Mouse (Mus musculus) cerebellum, adult 2 months (tissue): ENCODE measurements around the gene Syt14. TPM values are rescaled to one million over a fixed set of nuclear protein-coding genes. Genes with fewer than 3 reads are reported as not detected.

Source experiments
- DNase-seq, 2 experiments: peaks; one replicate each; pipeline ENCODE4 v3.0.0; 2021
- H3K27ac ChIP-seq: fragments of 200-500 bp; 2 replicates; pipeline ENCODE4 v1.5.1; 2012; ENCODE audit warnings: low read length, control low read depth, inconsistent platforms; ENCODE audit not compliant: insufficient read depth
- H3K27me3 ChIP-seq: fragments of 200-500 bp; 2 replicates; pipeline ENCODE4 v1.6.1; 2012; ENCODE audit warnings: inconsistent platforms, mild to moderate bottlenecking, low read length, moderate library complexity; ENCODE audit not compliant: control insufficient read depth, insufficient read depth
- H3K4me1 ChIP-seq: fragments of 200-500 bp; 2 replicates; pipeline ENCODE4 v1.6.1; 2011; ENCODE audit warnings: low read length; ENCODE audit not compliant: control insufficient read depth, insufficient read depth
- H3K4me3 ChIP-seq: fragments of 200-500 bp; replicated peaks from 2 replicates; pipeline ENCODE3; 2011; ENCODE audit warnings: mild to moderate bottlenecking, low read depth, low read length, control low read depth; ENCODE audit not compliant: insufficient read depth
- CTCF ChIP-seq: fragments of 200-500 bp; IDR thresholded peaks from 2 replicates; pipeline ENCODE4 v1.5.1; 2011; ENCODE audit warnings: low read depth, mild to moderate bottlenecking, control low read depth, low read length, moderate library complexity, borderline replicate concordance; ENCODE audit not compliant: insufficient read depth
- POLR2A ChIP-seq: fragments of 200-500 bp; IDR thresholded peaks from 2 replicates; pipeline ENCODE4 v1.6.1; 2011; ENCODE audit warnings: low read length, control low read depth, borderline replicate concordance; ENCODE audit not compliant: insufficient read depth
- WGBS: fragments of 180-500 bp; shearing (Covaris S2); methylation state at CpG from one replicate; pipeline ENCODE4 v1.1.7; 2018; 5-methylcytosine and 5-hydroxymethylcytosine counted together
- polyA plus RNA-seq: library from polyadenylated mRNA; depleted of rRNA; stranded (reverse); fragments of >200 nt; gene quantifications from 2 replicates; pipeline ENCODE4 v1.2.3, GENCODE M21; 2012

The Syt14 gene
- polyA plus RNA-seq, 1 experiment = 6.4 TPM

DNA sequence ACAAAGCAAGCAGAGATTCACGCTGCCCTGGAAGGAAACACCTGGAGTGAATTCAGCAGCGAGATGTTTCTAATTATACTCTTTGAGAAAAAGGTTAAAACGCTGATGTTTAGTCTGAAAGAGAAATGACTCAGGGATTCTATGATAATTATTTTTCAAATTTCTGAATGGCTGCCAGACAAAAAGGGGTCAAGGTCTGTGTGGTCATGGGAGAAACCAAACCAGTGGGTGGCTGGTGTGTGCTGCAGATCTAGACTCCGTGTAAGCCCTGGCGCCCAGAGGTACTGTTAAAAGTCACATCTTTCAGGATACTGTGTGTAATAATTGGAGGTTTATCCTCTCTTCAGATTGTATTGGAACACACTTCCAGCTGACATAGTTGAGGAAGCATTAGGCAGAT lies 18.8 kb upstream of the Syt14 start:
- TF ChIP-seq POLR2A (no peak), CTCF (no peak)
- no peak for DNase-seq
- Histone ChIP-seq H3K27me3 (no peaks in the 10 kb centered on the region), H3K27ac (no peak overlapping the region), H3K4me3 (no peak overlapping the region), H3K4me1 (no peaks in the 10 kb centered on the region)
- 79% methylated on average over 5 of the region's 5 CpGs for WGBS

DNA sequence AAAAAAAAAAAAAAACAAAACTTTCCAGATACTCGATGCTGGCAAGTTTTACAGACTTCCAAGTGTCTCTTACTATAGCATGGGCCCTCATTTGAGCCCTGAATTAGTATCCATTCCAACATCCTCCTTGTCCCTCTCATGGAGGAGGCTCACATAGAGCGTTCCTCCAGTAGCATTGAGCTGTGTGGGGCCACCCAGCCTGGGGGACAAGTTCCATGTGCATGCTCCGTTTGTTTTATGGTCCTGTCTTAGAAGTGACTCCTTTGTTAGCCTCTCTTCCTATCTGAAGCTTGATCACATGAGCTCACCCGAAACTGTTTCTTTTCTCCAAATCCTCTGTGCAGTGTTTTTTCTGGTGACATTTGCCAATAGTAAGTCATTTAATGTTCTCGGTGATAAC lies 17.5 kb upstream of the Syt14 start:
- Histone ChIP-seq H3K27me3 (no peaks in the 10 kb centered on the region), H3K27ac (no peak overlapping the region), H3K4me1 (no peaks in the 10 kb centered on the region), H3K4me3 (no peak overlapping the region)
- 78% methylated on average over 5 of the region's 5 CpGs for WGBS
- TF ChIP-seq POLR2A (no peak), CTCF (no peak)
- no peak for DNase-seq

DNA sequence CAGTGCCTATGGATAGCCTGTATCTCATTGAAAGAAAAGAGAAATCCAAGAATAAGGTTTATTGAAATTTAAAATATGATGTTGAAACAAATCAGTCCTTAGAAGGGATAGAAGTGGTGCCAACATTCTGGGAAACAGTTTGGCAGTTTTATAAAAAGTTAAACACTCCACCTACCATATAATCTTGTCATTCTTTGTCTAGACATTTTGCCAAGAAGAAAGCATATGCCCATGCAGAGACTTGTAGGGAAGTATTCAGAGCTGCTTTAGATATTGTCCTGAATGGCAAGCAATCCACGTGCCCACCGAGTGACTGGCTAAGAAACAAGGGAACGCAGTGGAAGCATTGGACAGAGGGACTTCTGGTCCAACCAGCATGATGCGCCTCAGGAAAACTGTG lies 12.0 kb upstream of the Syt14 start:
- Histone ChIP-seq H3K4me1 (no peaks in the 10 kb centered on the region), H3K27ac (no peak overlapping the region), H3K4me3 (no peak overlapping the region), H3K27me3 (no peaks in the 10 kb centered on the region)
- 82% methylated on average over 4 of the region's 4 CpGs for WGBS
- no peak for TF ChIP-seq POLR2A
- no peak for TF ChIP-seq CTCF
- DNase-seq = no peak

DNA sequence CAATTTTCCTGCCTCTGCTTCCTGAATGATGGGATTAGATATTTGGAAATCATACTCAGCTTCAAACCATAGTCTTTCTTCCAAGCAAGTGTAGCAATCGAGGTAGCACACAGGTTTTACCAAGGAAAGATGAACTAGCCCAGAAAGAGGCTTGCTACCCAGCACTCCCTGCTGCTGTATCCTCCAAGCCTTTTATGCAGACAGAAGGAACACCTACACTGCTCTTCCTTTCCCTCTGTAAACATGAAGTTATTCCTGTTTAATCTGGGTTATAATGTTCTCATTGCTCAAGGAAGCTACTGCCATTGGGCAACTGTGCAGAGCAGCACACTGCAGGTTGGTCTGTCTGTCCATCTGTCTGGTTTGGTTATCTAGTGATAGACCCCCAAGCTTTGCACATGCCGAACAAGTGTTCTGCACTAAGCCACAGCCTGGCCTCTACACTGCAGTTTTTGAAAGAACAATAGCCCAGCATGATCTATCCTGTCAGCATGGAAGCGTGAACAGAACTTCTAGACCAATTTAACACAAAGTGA lies 7.3 kb upstream of the Syt14 start:
- no peaks in the 10 kb centered on the region for H3K27me3 ChIP-seq
- no peaks in the 10 kb centered on the region for H3K4me1 ChIP-seq
- TF ChIP-seq CTCF (no peak), POLR2A (no peak)
- H3K27ac ChIP-seq = no peak overlapping the region
- DNase-seq = no peak
- no peak overlapping the region for H3K4me3 ChIP-seq
- WGBS = 45% methylated on average over 3 of the region's 3 CpGs

DNA sequence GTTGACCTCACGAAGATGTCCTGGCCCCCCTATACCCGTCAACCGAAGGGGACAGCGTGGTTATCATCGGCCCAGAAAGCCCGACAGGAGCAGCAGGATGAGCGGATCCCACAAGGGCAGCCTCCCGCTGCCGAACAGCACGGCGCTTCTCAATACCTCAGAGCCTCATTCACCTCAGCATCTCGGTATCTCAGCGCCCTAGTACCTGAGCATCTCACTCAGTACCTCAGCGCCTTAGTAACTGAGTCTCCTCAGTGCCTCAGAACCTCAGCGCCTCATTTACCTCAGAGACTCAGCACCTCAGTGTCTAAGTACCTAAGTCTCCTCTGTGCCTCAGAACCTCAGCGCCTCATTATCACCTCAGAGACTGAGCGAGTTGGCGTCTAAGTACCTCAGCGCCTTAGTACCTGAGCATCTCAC lies 614 bp downstream of the Syt14 start:
- H3K27me3 ChIP-seq = no peaks in the 10 kb centered on the region
- H3K27ac ChIP-seq = 0 out of 2 replicates have a peak overlapping the region, but pooled peaks have one; percentile 12
- DNase-seq = peak in 1 of 2 experiments; percentile 29
- TF ChIP-seq CTCF (no peak), POLR2A (no peak)
- 0% methylated on average over 19 of the region's 19 CpGs for WGBS
- peak overlapping the region; percentile 92 for H3K4me3 ChIP-seq
- no peaks in the 10 kb centered on the region for H3K4me1 ChIP-seq

DNA sequence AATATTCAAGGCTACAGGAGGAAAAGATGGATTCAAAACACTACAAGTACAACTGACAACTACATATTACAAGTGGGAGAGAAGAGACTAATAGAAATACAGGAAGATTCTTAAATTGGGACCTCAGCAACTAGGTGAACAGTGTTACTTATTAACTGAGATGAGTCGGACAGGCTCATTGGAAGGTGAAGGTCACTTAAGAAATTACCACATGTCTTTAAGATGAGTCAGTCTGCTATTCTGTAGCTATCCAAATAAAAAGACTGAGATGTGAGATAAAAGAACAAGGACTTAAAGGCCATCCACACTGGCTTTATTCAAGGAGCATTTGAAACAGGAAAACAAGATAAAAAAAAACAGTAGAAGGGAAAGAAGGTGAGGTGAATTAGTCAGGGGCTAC lies 11.3 kb downstream of the Syt14 start:
- H3K27ac ChIP-seq = no peak overlapping the region
- WGBS = 87% methylated on average over 1 of the region's 1 CpGs

DNA sequence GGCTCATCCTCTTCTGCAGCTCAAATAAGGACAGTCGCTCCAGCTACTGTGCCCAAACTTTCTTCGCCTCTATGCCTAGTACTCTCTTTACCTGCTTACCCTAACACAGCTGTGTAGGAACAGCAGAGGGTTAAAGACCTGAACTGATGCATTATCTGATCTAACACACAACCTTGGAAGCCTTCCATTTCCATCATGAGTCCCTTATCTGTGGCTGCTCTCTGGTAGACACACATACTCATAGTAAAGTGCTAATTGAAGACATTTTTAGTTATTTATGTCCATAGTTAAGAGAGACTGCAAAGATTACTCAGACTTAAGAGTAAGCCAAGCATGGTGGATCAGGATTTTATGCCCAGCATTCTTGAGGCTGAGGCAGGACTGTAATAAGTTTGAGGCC lies 23.2 kb downstream of the Syt14 start:
- Histone ChIP-seq H3K4me1 (no peaks in the 10 kb centered on the region; the same call in 1 of the 2 replicates), H3K4me3 (no peak overlapping the region), H3K27me3 (no peaks in the 10 kb centered on the region), H3K27ac (no peak overlapping the region)
- DNase-seq = no peak
- TF ChIP-seq CTCF (no peak), POLR2A (no peak)
- WGBS = 96% methylated on average over 2 of the region's 2 CpGs

More for the DNA sequence above, 11.3 kb downstream of the Syt14 start:
- H3K4me3 ChIP-seq = no peak overlapping the region
- no peaks in the 10 kb centered on the region for H3K27me3 ChIP-seq
- no peak for DNase-seq
- H3K4me1 ChIP-seq = no peaks in the 10 kb centered on the region; the same call in 1 of the 2 replicates
- TF ChIP-seq CTCF (no peak), POLR2A (no peak)

DNA sequence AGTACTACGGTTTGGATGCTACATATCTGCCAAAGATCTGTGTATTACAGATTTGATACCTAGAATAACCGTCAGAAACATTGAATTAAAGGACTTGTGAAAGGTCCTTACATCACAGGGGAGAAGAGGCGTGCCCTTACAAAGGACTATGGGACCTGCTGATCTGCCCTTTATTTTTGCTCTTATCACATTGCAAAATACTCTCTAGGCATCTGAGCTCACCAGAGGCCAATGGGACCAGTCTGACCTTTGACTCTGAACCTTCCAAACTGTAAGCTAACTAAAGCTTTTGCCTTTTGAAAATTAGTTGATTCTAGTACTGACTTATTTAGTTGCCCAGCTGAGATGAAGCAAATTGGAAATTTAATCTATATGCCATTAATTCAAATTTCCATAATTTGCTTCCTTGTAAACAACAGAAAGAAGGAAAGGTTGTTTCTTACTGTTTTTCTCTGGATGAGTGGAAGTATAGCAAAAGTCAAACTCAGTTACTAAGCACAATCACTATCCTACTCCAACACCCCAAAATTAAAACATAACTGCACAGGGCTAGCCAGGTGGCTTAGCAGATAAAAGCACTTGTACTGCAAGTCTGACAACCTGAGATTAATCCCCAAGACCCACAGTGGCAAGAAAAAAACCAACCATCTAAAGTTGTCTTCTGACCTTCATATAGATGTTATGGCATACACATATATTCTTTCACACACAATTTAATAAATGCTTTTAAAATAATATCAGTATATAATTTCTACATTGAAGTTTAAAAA lies 24.4 kb downstream of the Syt14 start:
- Histone ChIP-seq H3K27me3 (no peaks in the 10 kb centered on the region), H3K4me3 (no peak overlapping the region), H3K27ac (no peak overlapping the region), H3K4me1 (no peaks in the 10 kb centered on the region; the same call in 1 of the 2 replicates)
- 90% methylated on average over 3 of the region's 3 CpGs for WGBS
- DNase-seq = no peak
- TF ChIP-seq CTCF (no peak), POLR2A (no peak)
